Mouse (Mus musculus) liver, embryonic 14.5 days (tissue): ENCODE measurements around the gene Dand5.

ENCODE experiments used
- CTCF ChIP-seq: IDR thresholded peaks from 2 replicates; pipeline ENCODE4 v1.5.1; 2016; ENCODE audit warnings: antibody characterized with exemption, low read depth, control low read depth
- EP300 ChIP-seq: IDR thresholded peaks from 2 replicates; pipeline ENCODE4 v1.6.1; 2016; ENCODE audit warnings: antibody characterized with exemption, low read depth

- no peak for TF ChIP-seq CTCF
- no peak for TF ChIP-seq EP300
Observed at GRCm38 (mm10) chr8:84780949-84781680, 41.5 kb downstream of the Dand5 start.
